Mouse (Mus musculus) adrenal gland, adult (tissue): ENCODE results near the gene Vmn1r58.
"Not testable (repeated sequence)": the region's sequence is repeated elsewhere in the genome, so short reads cannot be mapped to it uniquely, and the experiment has no call there.

Experiments
- DNase-seq, 2 experiments: peaks; one replicate each; pipeline ENCODE4 v3.0.0; 2022 to 2023; ENCODE audit warnings: low spot score in 1 of 2; ENCODE audit not compliant: inconsistent age in 2 of 2

Vmn1r58 gene

DNA sequence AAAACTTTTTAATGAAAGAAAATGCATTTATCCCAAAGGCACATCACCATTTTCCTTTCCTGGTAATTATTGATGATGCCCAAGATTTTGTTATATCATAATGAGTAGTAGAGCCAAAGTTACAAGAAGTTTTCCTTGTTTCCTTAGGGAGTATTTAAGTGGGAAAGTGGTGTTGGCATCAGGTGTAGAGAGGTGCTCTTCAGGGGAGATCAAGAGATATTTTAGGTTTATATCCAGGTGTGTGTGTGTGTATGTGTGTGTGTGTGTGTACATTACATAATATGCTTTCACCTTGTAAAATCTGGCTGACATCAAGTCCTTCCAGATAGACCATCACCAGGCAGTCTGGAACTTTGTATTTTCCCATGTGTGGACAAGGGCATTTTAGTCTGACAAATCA, at the start of gene Vmn1r58:
Gene Vmn1r58 (minus strand): TSS at position 101 of the 400 bp plus-strand sequence.
- DNase-seq, result not testable (repeated sequence)

DNA sequence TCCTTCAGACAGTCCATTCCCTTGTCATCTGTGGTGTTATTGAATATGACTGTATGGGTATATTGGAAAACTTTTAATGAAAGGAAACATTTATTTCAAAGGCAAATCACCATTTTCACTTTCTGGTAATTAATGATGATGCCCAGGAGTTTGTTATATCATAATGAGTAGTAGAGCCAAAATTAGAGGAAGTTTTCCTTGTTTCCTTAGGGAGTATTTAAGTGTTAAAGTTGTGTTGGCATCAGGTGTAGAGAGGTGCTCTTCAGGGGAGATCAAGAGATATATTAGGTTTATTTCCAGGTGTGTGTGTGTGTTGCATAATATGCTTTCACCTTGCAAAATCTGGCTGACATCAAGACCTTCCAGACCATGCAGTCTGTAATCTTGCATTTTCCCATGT, 43.5 kb upstream of the Vmn1r58 start, which contains the start of gene Vmn1r59:
Gene Vmn1r59 (minus strand): TSS at position 101 of the 400 bp plus-strand sequence.
- DNase-seq, result no peak

DNA sequence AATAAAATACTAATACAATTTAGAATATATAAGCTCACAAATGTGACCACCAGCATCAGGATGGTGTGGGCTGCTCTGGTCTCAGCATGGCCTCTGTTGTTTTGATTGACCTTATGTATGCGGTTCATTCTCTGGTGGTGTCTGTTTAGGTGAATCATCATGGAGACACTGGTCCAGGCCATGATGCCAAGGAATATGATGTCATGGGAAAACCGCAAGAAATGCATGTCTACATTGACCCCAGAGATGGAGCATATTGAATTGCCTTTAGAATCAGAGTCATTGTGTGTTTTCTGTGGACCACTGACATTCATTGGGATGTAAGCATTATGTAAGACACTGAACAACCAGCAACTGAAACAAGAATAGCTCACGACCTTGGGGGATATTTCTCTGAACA, 40.8 kb upstream of the Vmn1r58 start:
- DNase-seq, result not testable (repeated sequence)

DNA sequence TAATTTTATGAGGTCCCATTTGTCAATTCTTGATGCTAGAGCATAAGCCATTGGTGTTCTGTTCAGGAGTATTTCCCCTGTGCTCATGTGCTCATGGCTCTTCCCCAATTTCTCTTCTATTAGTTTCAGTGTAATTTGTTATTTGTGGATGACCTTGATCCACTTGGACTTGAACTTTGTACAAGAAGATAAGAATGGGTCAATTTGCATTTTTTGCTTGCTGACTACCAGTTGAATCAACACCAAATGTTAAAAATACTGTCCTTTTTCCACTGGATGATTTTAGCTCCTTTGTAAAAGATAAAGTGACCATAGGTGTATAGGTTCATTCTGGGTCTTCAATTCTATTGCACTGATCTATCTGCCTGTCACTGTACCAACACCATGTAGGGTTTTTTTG, 35.4 kb upstream of the Vmn1r58 start:
- DNase-seq, result no peak

DNA sequence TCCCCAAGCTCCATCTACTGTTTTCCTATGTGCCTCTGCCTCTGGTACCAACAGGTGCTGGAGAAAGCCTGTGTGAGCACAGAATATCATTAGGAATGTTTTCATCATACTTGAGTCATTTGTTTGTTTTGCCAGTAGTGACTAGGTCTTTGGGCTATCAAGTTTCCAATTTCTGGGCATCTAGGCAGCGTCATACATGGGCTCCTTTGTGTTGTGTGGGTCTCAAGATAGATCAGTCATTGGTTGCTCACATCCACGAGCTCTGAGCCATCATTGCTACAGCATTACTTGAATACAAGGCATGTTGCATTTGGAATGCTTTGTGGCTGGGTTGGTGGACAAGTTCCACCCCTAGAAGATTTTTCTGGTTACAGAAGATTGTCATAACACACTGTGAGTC, 7.0 kb downstream of the Vmn1r58 start:
- no peak for DNase-seq

DNA sequence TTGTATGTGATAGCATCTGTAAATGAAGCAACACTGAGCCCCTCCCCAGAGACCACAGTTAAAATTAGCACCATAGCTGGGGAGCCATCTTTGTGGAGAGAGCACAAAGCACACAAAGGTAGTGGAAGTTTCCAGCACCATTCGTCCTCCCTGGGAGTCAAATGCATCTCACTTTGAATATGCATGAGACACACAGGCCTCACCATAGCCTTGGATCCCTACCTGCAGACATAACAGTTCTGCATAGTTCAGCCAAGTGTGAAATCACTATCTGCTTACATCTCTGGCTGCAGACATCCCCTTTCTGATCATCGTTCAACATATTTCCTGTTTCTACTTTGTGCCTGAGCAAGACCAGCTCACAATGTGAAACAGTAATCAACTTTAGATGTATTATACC, 46.5 kb downstream of the Vmn1r58 start:
- DNase-seq, result no peak

DNA sequence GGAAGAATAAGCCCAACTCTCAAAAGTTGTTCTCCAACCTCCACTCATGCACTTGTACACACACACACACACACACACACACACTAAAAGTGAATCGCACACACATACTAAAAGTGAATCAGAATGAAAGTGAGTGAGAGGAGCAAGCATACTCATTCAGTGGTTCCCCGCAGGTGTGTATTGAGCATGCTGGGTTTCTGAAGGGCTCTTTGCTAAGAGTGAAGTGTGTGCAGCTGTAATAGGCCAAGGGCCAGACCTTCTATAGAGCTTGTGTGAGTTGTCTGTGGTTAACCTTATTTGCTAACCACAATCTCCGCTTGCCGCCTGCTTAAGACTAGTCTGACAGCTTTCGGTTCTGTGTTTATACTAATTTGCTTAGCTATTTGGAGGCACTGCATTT, 49.6 kb downstream of the Vmn1r58 start:
- DNase-seq, result no peak
